Mouse (Mus musculus) kidney, adult 2 months (tissue): Measurements from ENCODE around the gene Mrps22. TPM values are rescaled to one million over a fixed set of nuclear protein-coding genes. Genes with fewer than 3 reads are reported as not detected.
A peak's percentile ranks its signal among the peaks of the same experiment; 100 is the strongest.

Source experiments
- DNase-seq: peaks from one replicate; pipeline ENCODE4 v3.0.0; 2021
- H3K27ac ChIP-seq: fragments of 200-500 bp; 2 replicates; pipeline ENCODE4 v1.5.1; 2012; ENCODE audit warnings: low read depth, low read length, control low read depth, inconsistent platforms; ENCODE audit not compliant: insufficient read depth
- H3K27me3 ChIP-seq: fragments of 200-500 bp; replicated peaks from 2 replicates; pipeline ENCODE4 v1.6.1; 2012; ENCODE audit warnings: mild to moderate bottlenecking, moderate library complexity, low read length, inconsistent platforms; ENCODE audit not compliant: control insufficient read depth, insufficient read depth
- H3K36me3 ChIP-seq: fragments of 200-500 bp; 2 replicates; pipeline ENCODE4 v1.6.1; 2012; ENCODE audit warnings: mild to moderate bottlenecking, moderate library complexity, low read length, inconsistent platforms; ENCODE audit not compliant: control insufficient read depth, insufficient read depth
- H3K4me1 ChIP-seq: fragments of 200-500 bp; 2 replicates; pipeline ENCODE4 v1.6.1; 2011; ENCODE audit warnings: low read length; ENCODE audit not compliant: control insufficient read depth, insufficient read depth
- H3K4me3 ChIP-seq: fragments of 200-500 bp; 2 replicates; pipeline ENCODE4 v1.5.1; 2011; ENCODE audit warnings: mild to moderate bottlenecking, low read depth, low read length, control low read depth; ENCODE audit not compliant: insufficient read depth
- CTCF ChIP-seq: fragments of 200-500 bp; conservative IDR thresholded peaks from 2 replicates; pipeline ENCODE4 v1.5.1; 2011; ENCODE audit warnings: low read depth, mild to moderate bottlenecking, control low read depth, low read length, moderate library complexity, mixed read lengths; ENCODE audit not compliant: insufficient read depth, insufficient read length
- POLR2A ChIP-seq: fragments of 200-500 bp; IDR thresholded peaks from one replicate; pipeline ENCODE4 v1.6.1; 2011; ENCODE audit warnings: low read depth, low read length, control low read depth
- WGBS: fragments of 180-500 bp; shearing (Covaris S2); methylation state at CpG from one replicate; pipeline ENCODE4 v1.1.7; 2018; 5-methylcytosine and 5-hydroxymethylcytosine counted together
- polyA plus RNA-seq: library from polyadenylated mRNA; depleted of rRNA; stranded (reverse); fragments of >200 nt; gene quantifications from 2 replicates; pipeline ENCODE4 v1.2.3, GENCODE M21; 2012; rRNA removed

Mrps22 gene
- polyA plus RNA-seq, 1 experiment = 22.4 TPM

GRCm38 (mm10) chr9:98604896-98605295 is 3.4 kb upstream of the Mrps22 start:
- peaks cover 5% of the 10 kb centered on the region; the same call in 1 of the 2 replicates for H3K4me1 ChIP-seq
- no peak overlapping the region for H3K27ac ChIP-seq
- H3K4me3 ChIP-seq = no peak overlapping the region
- no peak for DNase-seq
- WGBS = 75% methylated on average over 4 of the region's 4 CpGs
- H3K27me3 ChIP-seq = no peaks in the 10 kb centered on the region
- TF ChIP-seq CTCF (no peak), POLR2A (no peak)
- H3K36me3 ChIP-seq = no peaks in the 10 kb centered on the region

- Histone ChIP-seq H3K27me3 (no peaks in the 10 kb centered on the region), H3K4me3 (peak overlapping the region; percentile 90), H3K27ac (no peak overlapping the region), H3K4me1 (peaks cover 5% of the 10 kb centered on the region; the same call in 1 of the 2 replicates), H3K36me3 (no peaks in the 10 kb centered on the region)
- TF ChIP-seq CTCF (no peak), POLR2A (no peak)
- DNase-seq = no peak
- WGBS = 51% methylated on average over 11 of the region's 11 CpGs
Measured at GRCm38 (mm10) chr9:98601837-98602359, 438 bp upstream of the Mrps22 start.

- Histone ChIP-seq H3K27me3 (no peaks in the 10 kb centered on the region), H3K36me3 (no peaks in the 10 kb centered on the region), H3K4me3 (no peak overlapping the region), H3K27ac (no peak overlapping the region), H3K4me1 (peaks cover 5% of the 10 kb centered on the region; the same call in 1 of the 2 replicates)
- WGBS = 68% methylated on average over 6 of the region's 6 CpGs
- DNase-seq = no peak
- TF ChIP-seq CTCF (no peak), POLR2A (no peak)
Measured at GRCm38 (mm10) chr9:98600094-98600493, 1.4 kb downstream of the Mrps22 start.

- H3K4me3 ChIP-seq = no peak overlapping the region
- no peak for DNase-seq
- WGBS = 78% methylated on average over 4 of the region's 4 CpGs
- no peaks in the 10 kb centered on the region for H3K4me1 ChIP-seq
- TF ChIP-seq CTCF (no peak), POLR2A (no peak)
- H3K36me3 ChIP-seq = peaks cover 21% of the 10 kb centered on the region
- no peak overlapping the region for H3K27ac ChIP-seq
- no peaks in the 10 kb centered on the region for H3K27me3 ChIP-seq
Measured at GRCm38 (mm10) chr9:98583852-98584251, 17.6 kb downstream of the Mrps22 start.

GRCm38 (mm10) chr9:98563137-98564126 is 38.0 kb downstream of the Mrps22 start, which contains the start of gene Copb2:
TSS of gene Copb2 (plus strand) at chr9:98563721.
- no peaks in the 10 kb centered on the region; the same call in 1 of the 2 replicates for H3K4me1 ChIP-seq
- H3K27me3 ChIP-seq = no peaks in the 10 kb centered on the region
- peaks cover under 1% of the 10 kb centered on the region; the same call in 1 of the 2 replicates for H3K36me3 ChIP-seq
- peak within 1 kb of the TSS; percentile 37 for H3K27ac ChIP-seq
- WGBS = under 1% methylated on average over 76 of the region's 76 CpGs
- DNase-seq = peak; percentile 99
- TF ChIP-seq POLR2A (peak; percentile 65), CTCF (no peak)
- H3K4me3 ChIP-seq = peak within 1 kb of the TSS; percentile 81

GRCm38 (mm10) chr9:98544042-98544441 is 57.4 kb downstream of the Mrps22 start:
- no peaks in the 10 kb centered on the region for H3K36me3 ChIP-seq
- no peaks in the 10 kb centered on the region for H3K4me1 ChIP-seq
- no peak overlapping the region for H3K27ac ChIP-seq
- DNase-seq = no peak
- WGBS = 54% methylated on average over 3 of the region's 3 CpGs
- TF ChIP-seq POLR2A (no peak), CTCF (no peak)
- H3K4me3 ChIP-seq = no peak overlapping the region
- H3K27me3 ChIP-seq = no peaks in the 10 kb centered on the region

Other genes with a start within 250 kb of the Mrps22 start
- gene Rbp1, start 178.7 kb downstream of the Mrps22 start, polyA plus RNA-seq = 6.4 and 6.7 TPM in 2 replicates
- gene Rbp2, start 115.5 kb downstream of the Mrps22 start, polyA plus RNA-seq = not detected in 2 replicates
- gene Copb2, start 37.9 kb downstream of the Mrps22 start, polyA plus RNA-seq = 37.8 and 43.3 TPM in 2 replicates
- not detected in 2 replicates for gene Prr23a1, start 240.8 kb upstream of the Mrps22 start, polyA plus RNA-seq